Mouse (Mus musculus) heart, embryonic 16.5 days (tissue): ENCODE data around the gene Pgpep1l. TPM values are rescaled to one million over a fixed set of nuclear protein-coding genes. Genes with fewer than 3 reads are reported as not detected.
A peak's percentile ranks its signal among the peaks of the same experiment; 100 is the strongest.

ENCODE experiments used
- ATAC-seq: fragments of 200-750 bp; cut with Nextera tagmentation; replicated peaks from 2 replicates; pipeline ENCODE4 v1.8.0; 2017; ENCODE audit warnings: moderate number of reproducible peaks; ENCODE audit not compliant: insufficient read depth, low FRiP score; ENCODE audit errors: extremely low read depth
- H3K27ac ChIP-seq: fragments of 300-500 bp; sonication (generic); 2 replicates; pipeline ENCODE4 v1.5.1; 2014; ENCODE audit warnings: mild to moderate bottlenecking, low read length, control low read depth, moderate library complexity
- H3K27me3 ChIP-seq: fragments of 300-500 bp; sonication (generic); 2 replicates; pipeline ENCODE4 v1.6.1; 2014; ENCODE audit warnings: low read length, mixed read lengths; ENCODE audit not compliant: control insufficient read depth, insufficient read depth
- H3K36me3 ChIP-seq: fragments of 300-500 bp; sonication (generic); 2 replicates; pipeline ENCODE4 v1.6.1; 2014; ENCODE audit not compliant: control insufficient read depth, insufficient read depth
- H3K4me1 ChIP-seq: fragments of 300-500 bp; sonication (generic); 2 replicates; pipeline ENCODE4 v1.6.1; 2014; ENCODE audit warnings: low read length, mixed read lengths; ENCODE audit not compliant: control insufficient read depth, insufficient read depth
- H3K4me2 ChIP-seq: fragments of 300-500 bp; sonication (generic); 2 replicates; pipeline ENCODE4 v1.6.1; 2014; ENCODE audit warnings: low read depth, mild to moderate bottlenecking, control low read depth, low read length
- H3K4me3 ChIP-seq: fragments of 300-500 bp; sonication (generic); 2 replicates; pipeline ENCODE4 v1.5.1; 2014; ENCODE audit warnings: mild to moderate bottlenecking, control low read depth, low read length
- H3K9ac ChIP-seq: fragments of 300-500 bp; sonication (generic); 2 replicates; pipeline ENCODE4 v1.6.1; 2014; ENCODE audit warnings: low read length, control low read depth
- H3K9me3 ChIP-seq: fragments of 300-500 bp; sonication (generic); replicated peaks from 2 replicates; pipeline ENCODE4 v1.6.1; 2016; ENCODE audit warnings: low read length; ENCODE audit not compliant: control insufficient read depth
- WGBS: fragments of 180-500 bp; shearing (Covaris S2); extraction: QIAGEN DNeasy Blood & Tissue Kit; methylation state at CpG from one replicate; pipeline ENCODE4 v1.1.7; 2014; 5-methylcytosine and 5-hydroxymethylcytosine counted together
- polyA plus RNA-seq: library from polyadenylated mRNA; unstranded; fragments of >200 nt; fragmentation: Nextera tagmentation; extraction: Ambion mirVana; gene quantifications from 2 replicates; pipeline ENCODE4 v1.2.1, GENCODE M21; 2015

Gene Pgpep1l
- polyA plus RNA-seq, 1 experiment from 2014 or later, result 0.71 TPM

DNA sequence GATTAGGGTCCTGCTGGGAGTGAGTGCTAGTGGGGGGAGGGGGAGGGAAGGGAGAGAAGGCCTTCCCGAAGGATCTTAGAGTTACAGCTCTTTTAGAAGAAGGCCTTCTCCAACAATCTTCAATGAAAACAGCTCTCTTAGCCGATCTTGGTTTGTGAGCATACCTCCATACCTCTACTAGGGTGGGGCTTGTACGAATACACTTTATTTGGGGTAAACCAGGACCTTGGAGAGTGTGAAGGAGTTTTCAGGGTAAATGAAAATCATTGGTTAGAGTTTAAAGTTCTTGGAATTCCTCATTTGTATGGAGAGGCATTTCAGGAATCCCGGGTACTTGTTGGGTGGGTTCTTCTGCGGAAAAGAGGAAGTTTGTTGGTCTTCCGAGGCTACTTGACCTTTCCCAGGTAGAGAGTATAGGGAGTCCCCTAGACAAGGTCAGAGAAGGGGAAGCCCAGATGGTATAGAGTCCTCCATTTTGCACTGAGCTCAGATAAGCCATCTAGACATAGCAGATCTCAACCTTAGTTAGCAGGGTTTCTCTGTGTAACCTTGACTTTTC lies 4.4 kb downstream of the Pgpep1l start:
- H3K9ac ChIP-seq, result no peak overlapping the region
- H3K4me1 ChIP-seq, result peaks cover 33% of the 10 kb centered on the region
- H3K4me3 ChIP-seq, result no peak overlapping the region
- no peak overlapping the region for H3K4me2 ChIP-seq
- no peak overlapping the region for H3K27ac ChIP-seq
- no peak for ATAC-seq
- no peaks in the 10 kb centered on the region for H3K36me3 ChIP-seq
- no peaks in the 10 kb centered on the region for H3K27me3 ChIP-seq
- H3K9me3 ChIP-seq, result no peaks in the 10 kb centered on the region
- 56% methylated on average over 6 of the region's 6 CpGs for WGBS

DNA sequence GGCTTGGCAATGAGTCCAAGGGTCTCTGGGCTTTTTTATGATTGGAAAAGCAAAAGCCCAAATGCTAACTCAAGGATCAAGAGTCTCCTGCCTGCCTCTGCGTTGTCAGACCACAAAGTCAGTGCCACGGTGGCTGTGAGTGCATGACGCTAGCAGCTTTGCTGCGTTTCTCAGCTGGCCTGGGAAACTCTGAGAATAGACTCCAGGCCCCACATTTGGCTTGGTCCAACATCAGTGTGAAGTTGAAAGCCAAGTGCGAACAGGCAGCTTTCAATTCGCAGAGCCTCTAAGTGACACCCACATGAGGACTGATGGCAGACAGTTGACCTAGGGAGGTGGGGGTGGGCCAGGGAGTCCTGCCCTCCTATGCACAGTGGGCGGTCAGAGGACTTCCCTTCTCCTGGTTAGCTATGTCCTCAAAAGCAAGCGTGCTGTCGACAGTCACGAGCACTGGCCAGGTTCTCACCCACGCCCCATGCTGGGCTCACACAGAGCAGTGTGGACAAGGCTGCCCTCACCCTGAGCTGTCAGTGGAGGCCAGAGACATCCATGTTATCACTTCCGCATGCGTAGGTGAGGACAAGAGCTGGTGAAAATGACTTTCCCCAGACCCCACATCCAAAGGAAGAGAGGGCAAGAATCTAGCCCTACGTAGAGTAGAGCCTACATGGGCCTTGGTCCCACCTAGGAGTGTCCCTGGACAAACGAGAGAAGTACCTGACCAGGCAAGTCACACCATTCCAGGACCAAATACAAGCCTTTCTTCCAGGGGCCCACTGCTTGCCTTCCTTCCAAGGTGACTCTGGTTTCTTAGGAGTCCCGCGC lies 5.5 kb downstream of the Pgpep1l start:
- peak; percentile 87 for ATAC-seq
- Histone ChIP-seq H3K9me3 (no peaks in the 10 kb centered on the region), H3K4me2 (peak overlapping the region; percentile 2), H3K27ac (peak overlapping the region; percentile 55), H3K9ac (no peak overlapping the region), H3K36me3 (no peaks in the 10 kb centered on the region), H3K4me3 (no peak overlapping the region), H3K27me3 (no peaks in the 10 kb centered on the region), H3K4me1 (peaks cover 23% of the 10 kb centered on the region)
- 35% methylated on average over 17 of the region's 17 CpGs for WGBS

DNA sequence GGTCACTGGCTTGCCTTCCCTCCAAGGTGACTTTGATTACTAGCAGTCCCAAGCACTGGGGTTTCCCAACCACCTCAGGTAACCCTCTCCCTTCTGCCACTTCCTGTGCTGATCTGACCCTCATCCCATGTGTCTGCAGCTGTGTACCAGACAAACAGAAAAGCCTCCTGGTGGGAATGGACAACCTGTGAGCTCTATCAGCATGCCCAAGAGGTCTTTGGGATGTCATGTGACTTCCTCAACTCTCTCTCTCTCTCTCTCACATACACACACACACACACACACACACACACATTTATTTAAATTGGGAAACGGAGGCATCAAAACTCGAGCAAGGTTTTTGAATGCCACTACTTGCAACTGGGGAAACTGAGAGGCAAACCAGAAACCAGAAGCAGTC lies 6.3 kb downstream of the Pgpep1l start:
- Histone ChIP-seq H3K27ac (peak overlapping the region; percentile 55), H3K36me3 (no peaks in the 10 kb centered on the region), H3K9ac (no peak overlapping the region), H3K4me3 (no peak overlapping the region), H3K4me2 (peak overlapping the region; percentile 2; the same call in 1 of the 2 replicates), H3K9me3 (no peaks in the 10 kb centered on the region), H3K27me3 (no peaks in the 10 kb centered on the region), H3K4me1 (peaks cover 18% of the 10 kb centered on the region)
- ATAC-seq, result no peak
- 43% methylated on average over 2 of the region's 2 CpGs for WGBS

DNA sequence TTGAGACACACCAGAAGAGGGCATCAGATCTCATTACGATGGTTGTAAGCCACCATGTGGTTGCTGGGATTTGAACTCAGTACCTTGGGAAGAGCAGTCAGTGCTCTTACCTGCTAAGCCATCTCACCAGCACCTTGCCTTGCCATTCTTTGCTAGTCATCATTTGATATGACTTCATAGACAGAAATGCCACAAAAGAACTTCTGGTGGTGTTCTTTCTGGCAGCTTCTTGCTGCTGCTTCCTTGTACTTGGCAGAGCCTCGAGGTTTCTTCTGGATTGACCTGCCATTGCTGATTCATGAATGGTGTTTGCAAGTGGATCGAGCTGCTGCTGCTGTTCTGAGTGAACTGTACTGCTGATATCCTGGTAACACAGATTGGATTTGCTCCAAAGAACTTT lies 13.1 kb downstream of the Pgpep1l start:
- no peak for ATAC-seq
- 82% methylated on average over 3 of the region's 3 CpGs for WGBS
- no peaks in the 10 kb centered on the region for H3K4me1 ChIP-seq
- H3K9ac ChIP-seq, result no peak overlapping the region
- H3K27ac ChIP-seq, result no peak overlapping the region
- no peak overlapping the region for H3K4me2 ChIP-seq
- H3K27me3 ChIP-seq, result no peaks in the 10 kb centered on the region
- H3K4me3 ChIP-seq, result no peak overlapping the region
- peaks cover 4% of the 10 kb centered on the region for H3K9me3 ChIP-seq
- H3K36me3 ChIP-seq, result no peaks in the 10 kb centered on the region

DNA sequence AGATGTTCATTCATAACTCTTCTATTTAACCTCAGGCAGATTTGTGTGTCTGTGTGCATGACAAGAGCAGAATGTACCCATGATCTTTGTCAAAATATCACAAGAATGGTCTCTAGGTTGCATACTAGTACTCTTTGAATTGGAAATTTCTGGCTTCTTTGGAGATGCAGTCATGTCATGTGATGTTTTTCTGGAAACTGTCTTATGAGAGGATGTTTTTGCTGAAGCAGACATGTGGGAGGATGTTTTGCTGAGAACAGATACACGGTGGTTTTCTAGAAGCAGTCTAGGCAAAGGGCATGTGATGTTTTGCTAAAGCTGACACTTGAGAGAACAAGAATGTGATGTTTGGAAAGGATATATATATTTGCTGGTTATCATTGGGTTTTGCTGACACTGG lies 13.6 kb downstream of the Pgpep1l start:
- 57% methylated on average over 1 of the region's 1 CpGs for WGBS
- H3K9ac ChIP-seq, result no peak overlapping the region
- H3K4me3 ChIP-seq, result no peak overlapping the region
- peaks cover 4% of the 10 kb centered on the region for H3K9me3 ChIP-seq
- no peaks in the 10 kb centered on the region for H3K36me3 ChIP-seq
- H3K4me1 ChIP-seq, result no peaks in the 10 kb centered on the region
- ATAC-seq, result no peak
- H3K4me2 ChIP-seq, result no peak overlapping the region
- no peak overlapping the region for H3K27ac ChIP-seq
- no peaks in the 10 kb centered on the region for H3K27me3 ChIP-seq

DNA sequence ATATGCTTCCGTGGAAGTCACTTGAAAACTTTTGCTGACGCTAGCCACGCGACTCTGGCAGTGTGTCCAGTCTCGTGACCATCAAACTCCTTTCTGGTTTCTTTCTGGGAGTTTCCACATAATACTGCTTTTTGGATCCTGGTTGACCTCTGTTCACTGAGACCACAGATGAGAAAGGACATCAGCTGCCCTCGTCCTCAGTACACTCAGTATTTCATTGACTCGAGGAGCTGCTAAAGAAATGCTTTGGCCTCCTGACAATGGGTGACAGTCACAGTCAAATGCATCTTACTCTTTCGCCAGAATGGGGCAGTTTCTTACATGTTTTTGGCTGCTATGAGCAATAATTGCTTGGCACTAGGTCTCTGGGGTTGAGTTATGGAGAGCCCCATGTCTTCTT lies 17.8 kb downstream of the Pgpep1l start:
- no peaks in the 10 kb centered on the region for H3K36me3 ChIP-seq
- H3K4me2 ChIP-seq, result no peak overlapping the region
- H3K9ac ChIP-seq, result no peak overlapping the region
- 79% methylated on average over 8 of the region's 8 CpGs for WGBS
- H3K4me3 ChIP-seq, result no peak overlapping the region
- no peaks in the 10 kb centered on the region for H3K4me1 ChIP-seq
- H3K27ac ChIP-seq, result no peak overlapping the region
- peaks cover 4% of the 10 kb centered on the region for H3K9me3 ChIP-seq
- ATAC-seq, result no peak
- H3K27me3 ChIP-seq, result no peaks in the 10 kb centered on the region

DNA sequence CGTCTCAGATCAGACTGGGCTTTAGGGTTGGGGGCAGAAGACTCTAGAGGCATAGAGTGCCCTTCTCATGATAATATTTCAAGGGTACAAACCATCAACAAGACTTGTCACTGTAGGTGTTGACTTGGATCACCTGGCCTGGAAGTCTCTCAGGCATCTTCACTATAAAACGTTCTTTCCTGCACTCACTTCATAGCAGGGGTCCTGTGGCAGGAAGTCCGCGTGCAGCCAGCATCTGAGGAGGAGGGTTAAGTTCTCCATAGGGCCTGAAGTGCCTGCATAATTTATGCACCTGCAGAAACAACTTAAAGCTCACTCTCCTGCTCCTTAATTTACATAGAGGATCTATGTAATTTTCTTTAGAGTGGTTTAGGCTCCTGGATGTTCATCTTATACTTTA lies 18.4 kb downstream of the Pgpep1l start:
- no peak for ATAC-seq
- no peaks in the 10 kb centered on the region for H3K4me1 ChIP-seq
- H3K9me3 ChIP-seq, result peaks cover 4% of the 10 kb centered on the region
- no peak overlapping the region for H3K9ac ChIP-seq
- no peaks in the 10 kb centered on the region for H3K27me3 ChIP-seq
- no peak overlapping the region for H3K27ac ChIP-seq
- H3K36me3 ChIP-seq, result no peaks in the 10 kb centered on the region
- H3K4me3 ChIP-seq, result no peak overlapping the region
- no peak overlapping the region for H3K4me2 ChIP-seq
- WGBS, result 53% methylated on average over 4 of the region's 4 CpGs

DNA sequence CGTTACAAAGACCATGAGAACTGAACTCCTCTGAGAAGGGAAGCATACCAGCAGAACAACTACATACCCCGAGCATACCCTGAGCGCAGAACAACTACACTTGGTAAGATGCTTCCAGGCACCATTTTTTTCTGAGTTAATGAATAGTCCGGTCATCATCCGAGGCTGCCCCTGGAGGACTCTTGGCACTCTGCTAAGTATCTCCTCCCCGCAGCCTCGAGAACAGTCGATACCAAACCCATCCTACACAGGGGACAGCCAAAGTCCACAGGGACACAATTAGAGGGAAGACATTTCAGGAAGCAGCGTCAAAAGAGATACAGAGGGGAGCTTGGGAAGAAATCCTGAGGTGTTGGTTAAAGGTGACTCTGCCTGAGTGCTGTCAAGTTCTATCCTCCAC lies 22.8 kb downstream of the Pgpep1l start:
- WGBS, result 75% methylated on average over 9 of the region's 9 CpGs
- Histone ChIP-seq H3K4me3 (no peak overlapping the region), H3K9me3 (no peaks in the 10 kb centered on the region), H3K27ac (no peak overlapping the region), H3K9ac (no peak overlapping the region), H3K4me2 (no peak overlapping the region), H3K27me3 (no peaks in the 10 kb centered on the region), H3K36me3 (no peaks in the 10 kb centered on the region), H3K4me1 (no peaks in the 10 kb centered on the region)
- no peak for ATAC-seq

DNA sequence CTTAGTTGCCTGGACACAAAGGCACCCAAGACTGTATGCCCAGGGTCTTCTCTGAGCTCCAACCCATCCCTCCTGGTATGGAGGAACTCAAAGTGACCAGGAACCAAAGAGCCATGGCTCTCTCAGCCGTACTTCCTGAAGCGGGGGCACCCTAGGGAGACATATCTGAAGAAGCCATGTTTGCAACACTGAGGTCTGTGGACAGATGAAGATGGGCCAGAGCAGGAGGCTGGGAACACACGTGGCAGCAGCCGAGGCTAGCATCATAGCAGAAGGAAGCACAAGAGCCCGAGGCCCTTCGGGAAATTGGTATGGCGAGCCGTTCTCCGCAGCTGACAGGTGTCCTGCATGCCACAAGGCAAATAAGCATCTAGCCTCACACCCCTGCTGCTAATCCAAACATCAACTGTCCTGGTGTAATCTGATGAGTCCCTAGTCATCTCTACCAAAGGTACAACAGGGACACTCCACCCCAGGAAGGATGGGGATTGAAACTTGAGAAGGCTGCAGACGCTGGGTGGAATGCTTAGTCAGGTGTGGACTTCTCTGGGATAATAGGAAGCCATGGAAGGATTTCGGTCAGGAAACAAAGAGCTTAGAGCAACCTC lies 24.7 kb downstream of the Pgpep1l start:
- no peak for ATAC-seq
- H3K4me2 ChIP-seq, result no peak overlapping the region
- no peak overlapping the region for H3K4me3 ChIP-seq
- H3K9me3 ChIP-seq, result no peaks in the 10 kb centered on the region
- no peak overlapping the region for H3K27ac ChIP-seq
- no peaks in the 10 kb centered on the region for H3K36me3 ChIP-seq
- H3K9ac ChIP-seq, result no peak overlapping the region
- WGBS, result 48% methylated on average over 11 of the region's 11 CpGs
- no peaks in the 10 kb centered on the region for H3K4me1 ChIP-seq
- no peaks in the 10 kb centered on the region for H3K27me3 ChIP-seq
